Mouse (Mus musculus) embryonic facial prominence, embryonic 11.5 days (tissue): ENCODE measurements around the gene Tmem181a. TPM values are rescaled to one million over a fixed set of nuclear protein-coding genes. Genes with fewer than 3 reads are reported as not detected.
A peak's percentile ranks its signal among the peaks of the same experiment; 100 is the strongest.
"Not testable (repeated sequence)": the region's sequence is repeated elsewhere in the genome, so short reads cannot be mapped to it uniquely, and the experiment has no call there.

Source experiments
- ATAC-seq: fragments of 200-750 bp; cut with Nextera tagmentation; replicated peaks from 2 replicates; pipeline ENCODE4 v1.8.0; 2017; ENCODE audit warnings: low read depth; ENCODE audit not compliant: insufficient number of reproducible peaks, low FRiP score, low TSS enrichment
- DNase-seq: peaks from one replicate; pipeline ENCODE4 v3.0.0-alpha.2; 2015; ENCODE audit warnings: low spot score
- H3K27ac ChIP-seq: fragments of 300-500 bp; sonication (generic); replicated peaks from 2 replicates; pipeline ENCODE4 v1.5.1; 2014; ENCODE audit warnings: mild to moderate bottlenecking, low read depth, low read length, control low read depth
- H3K27me3 ChIP-seq: fragments of 300-500 bp; sonication (generic); 2 replicates; pipeline ENCODE4 v1.6.1; 2014; ENCODE audit warnings: mild to moderate bottlenecking, low read length, moderate library complexity, mixed read lengths; ENCODE audit not compliant: control insufficient read depth, insufficient read depth
- H3K36me3 ChIP-seq: fragments of 300-500 bp; sonication (generic); replicated peaks from 2 replicates; pipeline ENCODE4 v1.6.1; 2014; ENCODE audit warnings: low read depth, mild to moderate bottlenecking, low read length, moderate library complexity, mixed read lengths; ENCODE audit not compliant: control insufficient read depth, insufficient read depth
- H3K4me1 ChIP-seq: fragments of 300-500 bp; sonication (generic); 2 replicates; pipeline ENCODE4 v1.6.1; 2014; ENCODE audit warnings: low read length, mixed read lengths; ENCODE audit not compliant: control insufficient read depth, insufficient read depth
- H3K4me2 ChIP-seq: fragments of 300-500 bp; sonication (generic); 2 replicates; pipeline ENCODE4 v1.6.1; 2014; ENCODE audit warnings: low read depth, mild to moderate bottlenecking, control low read depth, low read length, moderate library complexity
- H3K4me3 ChIP-seq: fragments of 300-500 bp; sonication (generic); 2 replicates; pipeline ENCODE4 v1.5.1; 2014; ENCODE audit warnings: low read depth, low read length, control low read depth
- H3K9ac ChIP-seq: fragments of 300-500 bp; sonication (generic); replicated peaks from 2 replicates; pipeline ENCODE4 v1.6.1; 2014; ENCODE audit warnings: mild to moderate bottlenecking, control low read depth, low read length
- H3K9me3 ChIP-seq: fragments of 300-500 bp; sonication (generic); replicated peaks from 2 replicates; pipeline ENCODE4 v1.6.1; 2016; ENCODE audit warnings: mild to moderate bottlenecking, low read length, inconsistent platforms, mixed read lengths; ENCODE audit not compliant: control insufficient read depth
- WGBS: fragments of 180-500 bp; shearing (Covaris S2); extraction: QIAGEN DNeasy Blood & Tissue Kit; methylation state at CpG from one replicate; pipeline ENCODE4 v1.1.7; 2014; 5-methylcytosine and 5-hydroxymethylcytosine counted together
- polyA plus RNA-seq: library from polyadenylated mRNA; unstranded; fragments of >200 nt; fragmentation: Nextera tagmentation; extraction: Ambion mirVana; gene quantifications from 2 replicates; pipeline ENCODE4 v1.2.1, GENCODE M21; 2014

Gene Tmem181a
- polyA plus RNA-seq, 1 experiment from 2014 or later, result 21.2 TPM

DNA sequence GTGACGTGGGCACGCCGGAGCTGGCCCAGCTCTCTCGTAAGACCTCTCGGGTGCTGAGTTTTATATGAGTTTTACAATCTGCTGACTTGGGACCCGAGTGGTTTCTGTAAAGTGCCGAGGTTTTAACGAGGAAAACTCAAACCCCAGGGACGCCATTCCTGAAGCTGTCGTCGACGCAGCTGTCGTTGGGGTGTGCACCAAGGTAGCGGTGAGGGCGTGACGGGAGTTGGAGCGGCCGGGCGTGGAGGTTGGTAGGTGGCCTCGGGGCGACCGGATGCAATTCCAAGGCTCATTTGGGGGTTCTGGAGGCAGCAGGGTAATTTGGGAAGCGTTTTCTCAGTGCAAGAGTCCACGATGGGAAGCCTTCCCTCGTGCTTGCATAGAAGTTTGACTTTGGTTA, 14.2 kb downstream of the Tmem181a start:
- H3K27me3 ChIP-seq, H3K36me3 ChIP-seq, H3K27ac ChIP-seq, ATAC-seq, H3K9me3 ChIP-seq, H3K4me1 ChIP-seq: not testable (repeated sequence)
- peak overlapping the region; percentile 56 for H3K9ac ChIP-seq
- WGBS, result 1% methylated on average over 25 of the region's 25 CpGs
- peak; percentile 41 for DNase-seq
- peak overlapping the region; percentile 59 for H3K4me2 ChIP-seq
- H3K4me3 ChIP-seq, result peak overlapping the region; percentile 45

DNA sequence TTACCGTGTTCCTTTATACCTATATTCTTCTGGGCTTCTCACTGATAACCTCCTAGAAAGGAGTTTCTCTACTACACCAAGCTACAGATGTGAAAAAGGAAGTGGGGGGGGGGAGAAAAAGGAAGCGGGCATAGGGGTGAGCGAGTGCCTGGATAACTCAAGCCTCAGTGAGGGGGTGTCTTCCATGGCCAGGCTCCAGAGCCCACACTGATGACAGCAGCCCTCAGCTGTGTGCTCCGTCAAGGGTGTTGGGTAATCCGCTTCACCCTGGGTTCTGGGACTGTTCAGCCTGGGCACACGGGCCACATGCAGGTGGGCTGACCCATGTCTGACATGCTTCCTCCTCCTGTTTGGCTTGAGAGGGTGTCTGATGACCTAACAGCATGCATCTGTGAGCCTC, 15.3 kb downstream of the Tmem181a start:
- H3K4me3 ChIP-seq, H3K27me3 ChIP-seq, H3K36me3 ChIP-seq, H3K9me3 ChIP-seq, DNase-seq, ATAC-seq, H3K27ac ChIP-seq, H3K4me2 ChIP-seq, H3K9ac ChIP-seq, H3K4me1 ChIP-seq: not testable (repeated sequence)
- WGBS, result 86% methylated on average over 6 of the region's 6 CpGs

DNA sequence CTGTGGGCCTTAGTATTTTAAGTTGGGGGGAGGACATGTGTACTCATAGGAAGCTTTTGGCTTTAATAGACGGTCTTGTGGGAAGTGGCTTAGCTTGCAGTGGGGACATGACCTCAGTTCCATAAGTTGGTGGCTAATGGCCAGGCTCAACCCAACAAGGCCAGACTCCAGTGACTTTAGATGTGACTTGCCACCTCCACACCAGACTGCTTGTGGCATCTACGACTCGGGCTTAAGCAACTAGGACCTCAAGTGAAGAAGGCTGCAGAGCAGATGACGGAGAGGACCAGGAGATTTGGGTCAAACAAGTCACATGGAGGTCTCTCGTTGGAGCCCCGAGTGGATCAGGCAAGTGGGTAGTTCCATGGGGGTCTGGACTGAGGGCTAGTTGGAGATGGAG, 18.0 kb downstream of the Tmem181a start:
- not testable (repeated sequence) for H3K27me3 ChIP-seq, H3K9me3 ChIP-seq, H3K4me3 ChIP-seq, H3K4me1 ChIP-seq, H3K4me2 ChIP-seq, H3K9ac ChIP-seq, ATAC-seq, H3K36me3 ChIP-seq, H3K27ac ChIP-seq, DNase-seq
- WGBS, result 92% methylated on average over 4 of the region's 6 CpGs

GRCm38 (mm10) chr17:6279205-6279604, 22.5 kb downstream of the Tmem181a start:
- H3K27ac ChIP-seq, H3K9me3 ChIP-seq, H3K4me3 ChIP-seq, ATAC-seq, H3K4me1 ChIP-seq, DNase-seq, H3K36me3 ChIP-seq, H3K27me3 ChIP-seq, H3K4me2 ChIP-seq, H3K9ac ChIP-seq: not testable (repeated sequence)
- 65% methylated on average over 8 of the region's 8 CpGs for WGBS

DNA sequence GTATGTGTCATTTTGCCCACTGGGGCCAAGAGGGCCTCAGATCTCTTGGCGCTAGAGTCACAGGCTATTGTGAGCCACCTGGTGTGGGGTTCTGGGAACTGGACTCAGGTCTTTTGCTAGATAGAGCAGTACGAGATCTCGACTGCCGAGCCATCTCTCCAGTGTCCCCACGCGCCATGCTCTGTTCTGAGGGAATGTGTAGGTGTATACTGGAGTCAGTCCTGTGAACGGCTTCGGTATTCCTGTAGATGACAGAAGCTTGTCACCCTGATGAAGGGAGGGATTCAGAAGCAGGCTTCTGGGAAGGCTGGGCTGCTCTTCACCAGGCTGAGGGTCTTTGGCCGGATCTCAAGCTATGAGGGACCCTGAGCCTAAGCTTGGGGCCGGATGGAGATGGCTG, 23.1 kb downstream of the Tmem181a start:
- H3K4me3 ChIP-seq, result not testable (repeated sequence)

GRCm38 (mm10) chr17:6280513-6280912, 23.9 kb downstream of the Tmem181a start:
- 94% methylated on average over 17 of the region's 19 CpGs for WGBS
- not testable (repeated sequence) for H3K27ac ChIP-seq, H3K9me3 ChIP-seq, H3K4me1 ChIP-seq, DNase-seq, ATAC-seq, H3K36me3 ChIP-seq, H3K27me3 ChIP-seq, H3K9ac ChIP-seq, H3K4me3 ChIP-seq, H3K4me2 ChIP-seq

More for the DNA sequence above, 23.1 kb downstream of the Tmem181a start:
- H3K27ac ChIP-seq, H3K4me2 ChIP-seq, H3K36me3 ChIP-seq, DNase-seq, H3K9me3 ChIP-seq, H3K9ac ChIP-seq, H3K4me1 ChIP-seq, H3K27me3 ChIP-seq, ATAC-seq: not testable (repeated sequence)
- 91% methylated on average over 6 of the region's 10 CpGs for WGBS

DNA sequence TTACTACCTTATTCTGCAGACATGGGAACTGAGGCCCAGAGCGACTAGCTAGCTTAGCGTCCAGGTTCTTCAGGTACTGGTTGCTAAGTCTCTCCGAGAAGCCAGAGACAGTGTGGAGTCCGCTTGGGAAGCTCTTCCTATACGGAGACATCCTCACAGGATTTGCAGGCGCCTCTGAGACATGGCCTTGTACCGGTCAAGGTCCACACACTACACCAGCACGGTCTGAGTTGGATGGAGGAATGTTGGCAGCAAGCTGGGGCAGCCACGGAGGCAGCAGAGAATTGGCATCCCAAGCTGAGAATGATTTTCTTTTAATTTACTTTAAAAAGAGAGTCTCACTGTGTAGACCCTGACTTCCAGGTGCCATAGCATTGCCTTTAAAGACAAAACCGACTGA, 26.5 kb downstream of the Tmem181a start:
- H3K9ac ChIP-seq, DNase-seq, ATAC-seq, H3K4me3 ChIP-seq, H3K27me3 ChIP-seq, H3K27ac ChIP-seq, H3K9me3 ChIP-seq, H3K36me3 ChIP-seq, H3K4me2 ChIP-seq, H3K4me1 ChIP-seq: not testable (repeated sequence)
- WGBS, result 92% methylated on average over 7 of the region's 10 CpGs

DNA sequence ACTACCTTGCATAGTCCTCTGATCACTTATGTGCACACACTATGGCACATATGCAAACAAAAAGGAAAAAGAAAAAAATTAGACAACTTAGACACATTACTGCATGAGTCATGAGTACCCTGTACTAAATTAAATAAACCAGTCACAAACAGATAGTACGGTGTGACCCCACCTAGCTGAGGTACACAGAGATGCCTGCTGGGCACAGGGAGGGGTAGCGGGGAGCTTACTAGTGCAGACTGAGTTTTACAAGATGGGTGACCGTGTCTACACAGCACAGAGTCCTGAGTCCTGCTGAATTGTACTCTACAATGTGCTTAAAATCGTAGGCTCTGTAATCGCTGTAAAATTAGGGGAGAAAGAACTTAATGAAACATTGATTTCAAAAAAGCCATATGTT, 29.5 kb downstream of the Tmem181a start:
- not testable (repeated sequence) for H3K4me1 ChIP-seq, H3K27ac ChIP-seq, ATAC-seq, H3K27me3 ChIP-seq, H3K9ac ChIP-seq, DNase-seq, H3K4me2 ChIP-seq, H3K4me3 ChIP-seq, H3K36me3 ChIP-seq, H3K9me3 ChIP-seq
- WGBS, result 89% methylated on average over 5 of the region's 5 CpGs
